ENCODE assay signal across 8 mouse cellular contexts in the genomic region with DNA sequence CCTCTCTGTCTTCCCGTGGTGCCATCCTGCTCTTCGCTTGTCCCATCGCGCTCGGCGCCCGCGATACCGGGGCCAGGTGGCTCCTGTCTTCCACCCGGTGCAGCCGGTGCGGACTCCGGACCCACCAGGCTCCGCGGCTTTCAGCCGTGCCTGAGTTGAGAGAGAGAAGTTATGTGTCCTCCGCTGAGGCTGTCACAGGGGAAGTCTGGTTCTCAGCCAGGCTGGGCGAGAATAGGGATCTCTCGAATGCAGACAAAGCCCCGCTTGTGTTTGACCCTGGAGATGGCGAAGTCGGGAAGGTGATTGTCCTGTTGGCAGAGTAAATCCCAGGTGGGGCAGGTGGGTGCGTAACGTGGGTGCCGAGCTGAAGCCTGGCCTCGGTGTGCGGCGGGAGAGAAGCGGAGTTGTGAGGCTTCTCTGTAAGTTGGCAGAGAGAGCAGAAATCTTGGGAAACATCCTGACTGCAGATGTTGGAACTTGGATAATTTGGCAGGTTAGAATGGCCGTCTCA. TPM values are rescaled to one million over a fixed set of nuclear protein-coding genes. Genes with fewer than 3 reads are reported as not detected.
DNase-seq lines count a peak whose midpoint lies in the region; ATAC-seq and TF ChIP-seq lines count a peak whose summit lies in the region.

No protein-coding gene starts in this region.

- no peak for TF ChIP-seq CTCF in ES-Bruce4 (IDR thresholded peaks at IDR 0.05; ENCODE audit: low read depth, low read length)

- peak; percentile 54 for DNase-seq in adipocyte (ENCODE audit: low spot score)
- DNase-seq in forebrain, embryonic 14.5 days (ENCODE audit: low spot score): peak; percentile 45
- peak; percentile 66 to 74 for DNase-seq in heart, postnatal 36 days
- DNase-seq in midbrain, embryonic 11.5 days (ENCODE audit: low spot score, missing footprints): peak; percentile 95
- no peak for DNase-seq in left cerebral cortex, adult 8-10 months (ENCODE audit: low spot score in 2 of 2)

- intact Hi-C loops in heart, postnatal 36 days (cut with DNase I): loop anchor here (1.0 to 2.0 kb wide), 3 partner anchors 24 to 64 kb away; no protein-coding TSS in a partner anchor

- TF ChIP-seq EP300 in ES-Bruce4 (IDR thresholded peaks at IDR 0.05; ENCODE audit: insufficient read depth, low read depth, low read length): no peak

- peak overlapping the region; percentile 92 for H3K4me3 ChIP-seq in ES-Bruce4 (ENCODE audit: low read depth, low read length)
- peak overlapping the region; percentile 72 for H3K4me3 ChIP-seq in forebrain, embryonic 14.5 days (ENCODE audit: low read depth, low read length)
- peak overlapping the region; percentile 78 for H3K4me3 ChIP-seq in limb, embryonic 12.5 days (replicated peaks)
- H3K4me3 ChIP-seq in midbrain, embryonic 11.5 days (ENCODE audit: low read depth, low read length): peak overlapping the region; percentile 79
- peak overlapping the region; percentile 87 for H3K4me3 ChIP-seq in stomach, embryonic 14.5 days (ENCODE audit: low read depth, low read length)

- no peak for TF ChIP-seq POLR2A in ES-Bruce4 (IDR thresholded peaks at IDR 0.05; ENCODE audit: insufficient read depth, low read length)

- no peaks in the 10 kb centered on the region for H3K36me3 ChIP-seq in ES-Bruce4 (ENCODE audit: control insufficient read depth, insufficient read depth, low read length, poor library complexity, severe bottlenecking)
- H3K36me3 ChIP-seq in forebrain, embryonic 14.5 days (ENCODE audit: control insufficient read depth, insufficient read depth, low read length): no peaks in the 10 kb centered on the region
- no peaks in the 10 kb centered on the region for H3K36me3 ChIP-seq in limb, embryonic 12.5 days
- no peaks in the 10 kb centered on the region for H3K36me3 ChIP-seq in midbrain, embryonic 11.5 days (ENCODE audit: control insufficient read depth, insufficient read depth, low read length)
- no peaks in the 10 kb centered on the region for H3K36me3 ChIP-seq in stomach, embryonic 14.5 days (ENCODE audit: control insufficient read depth, insufficient read depth, low read length)

- H3K27me3 ChIP-seq in ES-Bruce4 (ENCODE audit: control insufficient read depth, insufficient read depth, low read length, poor library complexity, severe bottlenecking): no peaks in the 10 kb centered on the region
- H3K27me3 ChIP-seq in forebrain, embryonic 14.5 days (replicated peaks; ENCODE audit: control insufficient read depth, insufficient read depth, low read length): no peaks in the 10 kb centered on the region
- no peaks in the 10 kb centered on the region for H3K27me3 ChIP-seq in limb, embryonic 12.5 days
- no peaks in the 10 kb centered on the region for H3K27me3 ChIP-seq in midbrain, embryonic 11.5 days (ENCODE audit: control insufficient read depth, insufficient read depth, low read length)
- H3K27me3 ChIP-seq in stomach, embryonic 14.5 days (ENCODE audit: control insufficient read depth, insufficient read depth, low read length): no peaks in the 10 kb centered on the region

- no peaks in the 10 kb centered on the region for H3K9me3 ChIP-seq in ES-Bruce4 (replicated peaks; ENCODE audit: control insufficient read depth, insufficient read depth, low read length, poor library complexity, severe bottlenecking)
- H3K9me3 ChIP-seq in forebrain, embryonic 14.5 days (replicated peaks; ENCODE audit: control insufficient read depth, low read length): no peaks in the 10 kb centered on the region
- H3K9me3 ChIP-seq in limb, embryonic 12.5 days: no peaks in the 10 kb centered on the region
- no peaks in the 10 kb centered on the region for H3K9me3 ChIP-seq in midbrain, embryonic 11.5 days (ENCODE audit: control insufficient read depth, low read length)
- no peaks in the 10 kb centered on the region for H3K9me3 ChIP-seq in stomach, embryonic 14.5 days (ENCODE audit: control insufficient read depth, low read depth, low read length)

- no peak overlapping the region for H3K27ac ChIP-seq in ES-Bruce4 (ENCODE audit: insufficient read depth, low read length)
- no peak overlapping the region for H3K27ac ChIP-seq in forebrain, embryonic 14.5 days (ENCODE audit: low read depth, low read length)
- H3K27ac ChIP-seq in limb, embryonic 12.5 days: 0 out of 2 replicates have a peak overlapping the region, but pooled peaks have one; percentile 79
- no peak overlapping the region for H3K27ac ChIP-seq in midbrain, embryonic 11.5 days (ENCODE audit: low read depth, low read length)
- peak overlapping the region; percentile 61; the same call in 1 of the 2 replicates for H3K27ac ChIP-seq in stomach, embryonic 14.5 days (ENCODE audit: low read length)

- peak overlapping the region; percentile 86 for H3K9ac ChIP-seq in ES-Bruce4 (ENCODE audit: low read depth, poor library complexity, severe bottlenecking)
- peak overlapping the region; percentile 77 for H3K9ac ChIP-seq in forebrain, embryonic 14.5 days (ENCODE audit: low read length)
- peak overlapping the region; percentile 81 for H3K9ac ChIP-seq in limb, embryonic 12.5 days (replicated peaks)
- peak overlapping the region; percentile 70 for H3K9ac ChIP-seq in midbrain, embryonic 11.5 days (ENCODE audit: low read length)
- H3K9ac ChIP-seq in stomach, embryonic 14.5 days (replicated peaks; ENCODE audit: low read depth, low read length): peak overlapping the region; percentile 69

- no peaks in the 10 kb centered on the region for H3K4me1 ChIP-seq in ES-Bruce4 (ENCODE audit: control insufficient read depth, insufficient read depth, low read length)
- 0 out of 2 replicates have a peak, but pooled peaks cover 2% of the 10 kb centered on the region for H3K4me1 ChIP-seq in forebrain, embryonic 14.5 days (ENCODE audit: control insufficient read depth, insufficient read depth, low read length)
- peaks cover 10% of the 10 kb centered on the region for H3K4me1 ChIP-seq in limb, embryonic 12.5 days (replicated peaks)
- H3K4me1 ChIP-seq in midbrain, embryonic 11.5 days (ENCODE audit: control insufficient read depth, insufficient read depth, low read length): peaks cover 10% of the 10 kb centered on the region
- H3K4me1 ChIP-seq in stomach, embryonic 14.5 days (ENCODE audit: control insufficient read depth, insufficient read depth, low read length): peaks cover 4% of the 10 kb centered on the region; the same call in 1 of the 2 replicates

- peak overlapping the region; percentile 100 for H3K4me2 ChIP-seq in forebrain, embryonic 14.5 days (ENCODE audit: low read length)
- H3K4me2 ChIP-seq in limb, embryonic 12.5 days: peak overlapping the region; percentile 88
- peak overlapping the region; percentile 66 for H3K4me2 ChIP-seq in midbrain, embryonic 11.5 days
- peak overlapping the region; percentile 88 for H3K4me2 ChIP-seq in stomach, embryonic 14.5 days (replicated peaks; ENCODE audit: low read depth, low read length)

- ATAC-seq in forebrain, embryonic 14.5 days: no peak; the same call in 1 of the 2 replicates
- ATAC-seq in limb, embryonic 12.5 days (ENCODE audit: insufficient number of reproducible peaks, insufficient read depth, low FRiP score, low TSS enrichment, low read depth): 0 out of 2 replicates have a peak, but pooled peaks have one; percentile 43
- no peak; the same call in 1 of the 2 replicates for ATAC-seq in midbrain, embryonic 11.5 days (ENCODE audit: low FRiP score)
- ATAC-seq in stomach, embryonic 14.5 days (ENCODE audit: insufficient number of reproducible peaks, insufficient read depth, low FRiP score, low read depth): peak; percentile 39

- 2% methylated on average over 30 of the region's 30 CpGs for WGBS in forebrain, embryonic 14.5 days
- 2% methylated on average over 30 of the region's 30 CpGs for WGBS in limb, embryonic 12.5 days
- 2% methylated on average over 30 of the region's 30 CpGs for WGBS in midbrain, embryonic 11.5 days
- under 1% methylated on average over 30 of the region's 30 CpGs for WGBS in stomach, embryonic 14.5 days

RNA-seq across cellular contexts. Expression of gene Uaca, which starts 0.6 kb away (rescaled TPM):
- 29.7 and 31.0 TPM in 2 replicates for polyA plus RNA-seq in ES-Bruce4 (2011; ENCODE audit: insufficient read depth, insufficient read length, low read depth, missing spikeins)
- polyA plus RNA-seq in forebrain, embryonic 14.5 days (2014; fragmentation: Nextera tagmentation; extraction: Ambion mirVana): 12.5 and 13.5 TPM in 2 replicates
- 10 to 100 TPM; 49.7 to 51.1 TPM for total RNA-seq in heart, postnatal 36 days (2021)
- polyA plus RNA-seq in limb, embryonic 12.5 days (2016; fragmentation: Nextera tagmentation; extraction: Ambion mirVana): 28.0 and 31.2 TPM in 2 replicates
- 26.7 and 27.9 TPM in 2 replicates for polyA plus RNA-seq in midbrain, embryonic 11.5 days (2014; fragmentation: Nextera tagmentation; extraction: Ambion mirVana)
- polyA plus RNA-seq in stomach, embryonic 14.5 days (2014; fragmentation: Nextera tagmentation; extraction: Ambion mirVana): 12.5 and 20.6 TPM in 2 replicates
- 10 to 100 TPM in 1 of 4 experiments, 1 to 10 TPM in 3; 6.8 to 10.6 (median 7.5) TPM for total RNA-seq in left cerebral cortex, adult 8-10 months (2022)

Comparison
In these comparisons a context has a peak if more than half of its experiments do, and no peak if none do; other contexts are left out.
1. H3K27ac ChIP-seq: peak in limb, embryonic 12.5 days (single experiment) and stomach, embryonic 14.5 days (single experiment); none in ES-Bruce4 (single experiment), forebrain, embryonic 14.5 days (single experiment) and midbrain, embryonic 11.5 days (single experiment).
2. DNase-seq: peak in adipocyte (single experiment), forebrain, embryonic 14.5 days (single experiment), heart, postnatal 36 days (2 of 2) and midbrain, embryonic 11.5 days (single experiment); none in left cerebral cortex, adult 8-10 months (0 of 2).
3. ATAC-seq: peak in limb, embryonic 12.5 days (single experiment) and stomach, embryonic 14.5 days (single experiment); none in forebrain, embryonic 14.5 days (single experiment) and midbrain, embryonic 11.5 days (single experiment).
4. Peak in every context shown above with its lines, with median percentiles within 50 percentile points of each other: H3K4me3 ChIP-seq, H3K9ac ChIP-seq and H3K4me2 ChIP-seq.